Mouse (Mus musculus): ENCODE measurements around the gene Gipr. TPM values are rescaled to one million over a fixed set of nuclear protein-coding genes. Genes with fewer than 3 reads are reported as not detected.

The Gipr gene
- polyA plus RNA-seq, 2 experiments from 2014 or later: not detected

DNA sequence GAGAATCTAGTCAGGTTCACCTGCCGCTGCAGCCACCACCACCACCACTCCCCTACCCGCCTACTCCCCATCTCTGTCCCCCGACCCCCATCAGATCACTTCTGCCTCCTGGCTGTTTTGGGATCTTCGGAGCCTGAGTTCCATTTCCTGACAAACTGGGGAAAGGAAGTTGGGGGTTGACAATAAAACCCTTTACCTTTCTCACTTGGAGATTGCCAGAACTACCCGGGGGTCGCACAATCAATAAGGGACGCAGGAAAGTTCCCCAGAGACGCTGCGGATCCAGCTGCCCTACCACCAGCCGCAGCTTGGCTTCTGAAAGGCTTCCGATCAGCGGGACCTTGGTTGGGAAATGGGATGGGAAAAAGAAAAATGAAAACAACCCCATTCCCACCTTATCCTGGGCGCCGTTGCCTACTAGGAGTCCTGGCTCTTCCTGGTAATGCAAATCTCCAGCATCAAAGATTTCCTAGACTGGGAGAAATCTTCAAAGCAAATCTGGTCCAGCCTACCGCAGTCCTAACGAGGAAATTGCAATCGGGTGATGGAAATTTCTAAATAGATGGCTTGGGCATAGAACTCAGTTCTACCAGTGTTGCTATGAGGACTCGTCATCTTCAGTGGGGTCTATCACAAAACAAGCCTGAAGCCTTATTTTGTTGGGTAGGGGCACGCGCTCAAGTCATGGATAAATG is 17.6 kb downstream of the Gipr start:
- no peak for ATAC-seq

DNA sequence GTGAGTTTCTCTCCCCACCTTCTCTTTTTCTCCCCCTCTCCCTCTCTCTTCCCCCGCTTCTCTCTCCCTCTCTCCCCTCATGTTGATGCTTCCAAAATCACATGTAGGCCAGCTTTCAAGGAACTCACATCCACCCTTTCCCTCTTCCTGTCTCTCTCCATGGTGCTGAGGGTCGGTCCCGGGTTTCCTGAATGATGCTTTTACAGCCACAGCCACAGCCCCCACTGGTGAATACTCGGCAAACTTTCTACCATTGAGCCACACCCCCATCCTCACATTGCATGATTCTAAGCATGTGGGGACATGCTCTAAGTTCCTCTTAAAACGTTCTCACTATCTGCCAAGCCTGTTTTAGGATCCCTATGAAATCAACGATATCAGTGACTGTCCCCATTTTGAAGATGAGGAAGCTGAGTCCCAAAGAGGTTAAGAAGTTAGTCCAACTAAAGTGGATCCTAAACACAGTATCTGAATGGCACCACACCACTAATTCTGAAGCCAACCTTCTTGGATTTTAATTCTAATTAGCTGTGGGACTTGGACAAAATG is 18.4 kb downstream of the Gipr start:
- ATAC-seq: no peak

DNA sequence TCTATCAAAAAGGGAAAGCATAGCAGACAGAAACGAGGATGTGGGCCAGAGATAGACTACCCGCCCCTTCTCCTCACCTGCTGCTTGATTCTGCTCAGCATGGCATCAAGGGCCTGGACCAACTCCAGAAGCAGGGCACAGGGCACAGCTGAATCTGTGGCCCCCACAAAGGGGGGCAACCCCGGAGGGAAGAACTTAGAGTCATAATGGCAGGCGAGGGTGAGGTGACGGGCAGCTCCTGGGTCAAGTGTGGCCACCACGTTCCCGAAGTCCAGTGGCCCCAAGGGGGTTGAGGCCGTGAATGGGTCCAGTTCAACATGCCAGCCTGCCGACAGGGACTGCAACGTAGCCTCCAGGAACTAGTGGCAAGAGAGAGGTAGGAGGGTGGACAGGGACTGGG is 19.1 kb downstream of the Gipr start:
- ATAC-seq: no peak

DNA sequence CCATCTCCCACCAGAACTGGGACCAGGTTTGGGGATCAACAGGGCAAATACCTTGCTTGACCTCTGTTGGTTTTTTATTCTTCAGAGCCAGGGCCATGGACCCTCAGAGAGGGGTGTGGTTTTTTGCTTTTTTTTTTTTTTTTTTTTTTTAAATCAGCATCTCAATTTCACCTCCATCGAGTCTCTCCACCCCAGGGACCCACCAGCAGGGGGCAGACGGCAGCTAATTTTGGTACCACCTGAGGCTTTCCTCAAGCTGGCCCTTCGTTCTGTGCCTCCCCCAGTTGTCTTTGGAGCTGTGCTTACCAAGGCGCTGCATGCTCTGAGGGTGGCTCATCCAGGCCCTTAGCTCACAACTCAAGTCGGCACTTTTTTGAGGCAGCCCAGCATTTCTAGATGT is 28.5 kb downstream of the Gipr start:
- no peak for ATAC-seq

DNA sequence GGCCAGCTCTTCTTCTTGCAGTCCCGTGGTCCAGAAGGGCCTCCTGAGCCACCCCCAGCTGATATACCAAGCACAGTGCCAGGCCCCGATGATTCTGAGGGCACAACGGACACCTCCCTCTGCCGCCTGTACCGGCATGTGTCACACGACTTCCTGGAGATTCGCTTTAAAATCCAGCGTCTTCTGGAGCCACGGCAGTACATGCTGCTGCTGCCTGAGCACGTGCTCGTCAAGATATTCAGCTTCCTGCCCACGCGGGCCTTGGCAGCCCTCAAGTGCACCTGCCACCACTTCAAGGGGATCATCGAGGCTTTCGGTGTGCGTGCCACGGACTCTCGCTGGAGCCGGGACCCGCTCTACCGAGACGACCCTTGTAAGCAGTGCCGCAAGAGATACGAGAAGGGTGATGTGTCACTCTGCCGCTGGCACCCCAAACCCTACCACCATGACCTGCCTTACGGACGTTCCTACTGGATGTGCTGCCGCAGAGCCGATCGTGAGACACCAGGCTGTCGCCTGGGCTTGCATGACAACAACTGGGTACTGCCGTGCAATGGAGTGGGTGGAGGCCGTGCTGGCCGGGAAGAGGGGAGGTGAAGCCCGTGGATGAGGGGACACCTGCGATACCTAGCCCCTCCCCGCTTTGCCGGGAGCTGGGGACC is 29.1 kb downstream of the Gipr start:
- no peak for ATAC-seq

DNA sequence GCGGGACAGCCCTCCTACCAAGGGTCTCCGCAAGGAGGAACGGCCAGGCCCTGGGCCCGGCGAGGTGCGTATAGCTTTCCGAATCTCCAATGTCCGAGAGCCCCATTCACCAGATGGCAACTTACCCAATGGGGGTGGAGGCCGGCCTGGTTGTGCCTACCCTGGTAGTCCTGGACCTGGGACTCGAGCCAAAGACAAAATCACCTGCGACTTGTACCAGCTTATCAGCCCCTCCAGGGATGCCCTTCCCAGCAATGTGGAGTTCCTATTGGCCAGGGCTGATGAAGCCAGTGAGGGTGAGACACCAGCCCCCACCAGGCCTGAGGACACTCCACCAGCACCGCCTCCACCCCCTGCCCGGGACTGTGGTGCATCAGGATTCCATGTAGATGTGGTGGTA is 29.8 kb downstream of the Gipr start:
- no peak for ATAC-seq

DNA sequence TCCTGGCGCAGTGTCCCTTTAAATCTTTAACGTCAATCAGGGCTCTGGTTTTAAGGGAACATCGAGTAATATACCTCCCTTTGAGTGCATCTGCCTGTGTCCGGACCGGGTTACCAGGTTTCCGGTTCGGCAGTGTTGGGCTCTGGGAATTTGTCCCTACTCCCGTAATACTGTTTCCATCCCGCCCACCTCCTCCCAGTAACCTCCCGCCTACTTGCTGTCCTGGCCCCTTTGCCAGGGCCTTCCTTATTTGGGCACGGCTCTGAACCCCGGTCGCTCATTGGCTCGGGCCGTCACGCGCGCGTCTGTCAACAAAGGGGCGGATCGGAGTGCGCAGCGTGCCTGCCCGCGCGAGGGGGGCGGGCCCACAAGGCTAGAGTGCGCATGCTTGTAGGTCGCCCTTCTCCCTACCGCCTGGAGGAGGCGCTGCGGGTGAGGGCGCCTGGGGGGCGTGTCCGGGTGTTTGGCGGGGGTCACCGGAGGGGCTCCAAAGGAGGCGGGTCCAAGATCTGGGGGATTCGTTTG is 34.5 kb downstream of the Gipr start:
- peak; percentile 97 for ATAC-seq

DNA sequence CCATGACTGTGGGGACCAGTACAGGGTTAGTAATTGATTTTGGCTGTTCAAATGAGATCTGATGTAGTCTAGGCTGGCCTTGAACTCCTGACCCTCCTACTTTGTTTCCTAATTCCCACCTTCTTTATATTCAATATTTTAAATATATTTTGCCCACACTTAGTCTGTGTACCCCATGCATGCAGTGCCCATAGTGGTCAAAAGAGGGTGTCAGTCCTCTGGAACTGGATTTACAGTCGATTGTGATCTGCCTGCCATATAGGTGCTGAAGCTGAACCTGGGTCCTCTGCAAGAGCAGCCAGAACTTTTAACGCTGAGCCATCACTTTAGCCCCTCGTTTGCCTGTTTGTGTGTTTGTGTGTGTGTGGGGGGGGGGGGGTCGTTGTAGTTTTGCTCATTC is 35.3 kb downstream of the Gipr start:
- ATAC-seq: no peak

DNA sequence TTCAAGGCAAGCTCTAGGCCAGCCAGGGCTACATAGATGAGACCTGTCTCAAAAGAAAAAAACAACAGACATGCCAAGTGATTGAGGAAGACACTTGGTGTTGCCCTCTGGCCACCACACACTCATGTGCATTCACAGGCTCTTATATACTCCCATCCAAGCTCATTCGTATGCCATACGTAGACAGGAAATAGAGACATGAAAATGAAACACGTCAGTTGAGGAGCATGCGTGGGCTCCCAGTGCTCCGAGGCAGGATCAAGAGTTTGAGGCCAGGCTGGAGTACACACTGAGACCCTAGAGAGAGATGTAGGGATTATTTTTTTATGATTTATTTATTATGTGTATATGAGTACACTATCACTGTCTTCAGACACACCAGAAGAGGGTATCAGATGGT is 36.5 kb downstream of the Gipr start:
- ATAC-seq: peak; percentile 10

DNA sequence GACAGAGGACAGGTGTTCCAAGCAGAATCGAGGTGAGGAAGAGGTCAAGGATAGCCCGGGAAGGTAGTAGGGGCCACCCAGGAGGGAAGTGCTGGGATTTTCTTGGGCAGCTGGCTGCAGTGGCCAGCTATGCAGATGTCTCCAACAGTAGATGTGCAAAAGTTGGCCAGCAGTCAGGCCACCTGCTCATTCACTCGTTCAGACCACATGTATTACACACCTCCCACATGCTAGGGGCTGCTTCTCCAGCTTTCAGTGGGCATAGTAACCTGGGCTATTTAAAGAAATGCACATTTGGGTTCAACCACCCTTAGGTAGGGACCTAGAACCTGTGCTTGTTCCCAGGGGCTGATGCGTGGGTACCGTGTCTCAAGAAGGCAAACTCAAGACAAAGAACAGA is 38.2 kb downstream of the Gipr start:
- no peak for ATAC-seq

DNA sequence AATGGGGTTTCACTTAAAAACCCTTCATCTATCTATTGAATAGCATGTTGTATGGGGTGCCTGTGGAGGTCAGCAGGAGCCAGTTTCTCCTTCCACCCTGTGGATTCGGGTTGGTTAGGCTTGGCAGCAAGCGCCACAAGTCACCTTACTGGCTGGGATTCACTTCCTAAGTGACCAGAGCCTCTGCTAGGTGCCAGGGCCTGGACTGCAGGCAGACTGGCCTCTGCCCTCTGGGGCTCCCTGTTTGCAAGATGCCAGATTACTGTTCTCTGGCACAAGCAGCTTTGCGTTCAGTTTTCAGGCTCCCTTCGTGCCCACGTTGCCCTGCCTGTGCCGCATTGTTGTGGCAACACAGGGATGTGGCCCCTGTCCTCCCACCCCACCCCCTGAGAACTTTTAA is 41.2 kb downstream of the Gipr start:
- ATAC-seq: no peak

DNA sequence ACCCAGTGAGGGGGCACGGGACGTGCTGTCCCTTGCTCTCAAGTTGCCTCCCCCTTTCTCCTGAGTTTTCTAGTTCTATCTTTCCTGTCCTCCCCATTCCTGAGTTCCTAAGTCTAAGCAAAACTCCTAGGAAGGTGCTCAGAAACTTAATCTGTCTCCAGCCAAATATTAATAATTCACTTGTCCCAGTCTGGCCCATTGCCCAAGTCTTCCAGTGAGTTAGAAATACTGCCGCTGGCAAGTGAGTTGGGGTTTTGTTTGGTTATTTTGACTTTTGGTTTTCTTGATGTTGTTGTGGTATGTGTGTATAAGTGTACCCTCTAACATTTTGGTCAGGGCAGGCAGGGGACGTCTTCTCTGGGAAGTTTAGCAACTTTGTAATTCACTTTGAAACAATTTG is 44.2 kb downstream of the Gipr start:
- ATAC-seq: no peak

DNA sequence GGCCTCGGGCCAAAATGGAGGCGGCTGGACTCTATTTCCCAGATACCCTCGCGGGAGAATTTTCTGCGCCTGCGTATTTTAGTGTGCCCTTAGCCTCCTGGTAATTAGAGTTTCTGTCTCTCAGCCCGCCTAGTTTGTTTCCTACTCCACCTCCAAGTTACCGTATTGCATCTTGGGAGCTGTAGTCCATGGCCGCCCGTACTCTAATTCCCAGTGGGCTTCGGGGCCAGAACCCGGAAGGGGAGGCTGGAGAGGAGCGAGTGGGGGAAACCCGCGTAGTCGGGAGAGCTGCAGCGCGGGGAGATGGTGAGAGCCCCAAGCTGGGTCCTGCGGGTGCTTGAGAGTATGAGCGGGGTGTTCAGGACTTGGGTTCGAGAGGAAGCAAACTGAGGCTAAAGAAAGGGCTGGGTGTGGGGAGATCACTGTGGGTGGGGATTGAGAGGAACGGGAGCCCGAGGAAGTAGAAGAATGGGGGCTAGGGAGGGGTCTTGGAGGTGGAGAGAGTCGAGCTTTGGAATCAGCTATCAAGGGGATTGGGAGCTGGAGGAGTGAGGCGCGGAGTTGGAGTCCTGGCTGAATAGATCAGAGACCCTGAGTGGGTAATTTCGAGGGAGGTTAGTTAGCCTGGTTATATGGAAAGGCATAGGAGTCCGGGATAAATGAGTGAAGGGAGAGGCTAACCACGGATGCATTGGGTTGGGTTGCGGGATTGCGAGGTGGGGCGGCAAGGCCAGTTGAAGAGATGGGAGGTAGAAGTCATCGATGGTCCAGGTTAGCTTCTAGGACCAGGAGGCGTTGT is 46.1 kb downstream of the Gipr start, which contains the start of gene Fbxo46:
Gene Fbxo46 (plus strand): TSS at position 229 of the 799 bp plus-strand sequence.
- peak; percentile 99 for ATAC-seq

DNA sequence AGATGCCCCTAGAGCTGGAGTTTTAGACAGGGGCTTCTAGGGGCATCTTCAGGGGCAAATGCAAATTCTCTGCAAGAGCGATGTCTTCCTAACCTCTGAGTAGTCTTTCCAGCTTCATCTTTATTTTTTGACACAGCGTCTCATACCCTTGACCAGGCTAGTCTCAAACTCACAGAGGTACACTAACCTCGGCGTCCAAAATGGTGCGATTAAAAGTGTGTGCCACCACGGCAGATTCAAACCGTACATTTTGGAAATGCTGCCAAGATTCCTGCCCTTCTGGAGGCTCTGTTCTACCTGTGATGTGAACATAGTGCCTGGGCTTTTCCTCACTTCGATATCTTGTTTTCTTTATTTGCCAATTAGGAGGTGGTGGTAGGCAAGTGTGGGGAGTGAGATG is 46.8 kb downstream of the Gipr start:
- ATAC-seq: no peak

DNA sequence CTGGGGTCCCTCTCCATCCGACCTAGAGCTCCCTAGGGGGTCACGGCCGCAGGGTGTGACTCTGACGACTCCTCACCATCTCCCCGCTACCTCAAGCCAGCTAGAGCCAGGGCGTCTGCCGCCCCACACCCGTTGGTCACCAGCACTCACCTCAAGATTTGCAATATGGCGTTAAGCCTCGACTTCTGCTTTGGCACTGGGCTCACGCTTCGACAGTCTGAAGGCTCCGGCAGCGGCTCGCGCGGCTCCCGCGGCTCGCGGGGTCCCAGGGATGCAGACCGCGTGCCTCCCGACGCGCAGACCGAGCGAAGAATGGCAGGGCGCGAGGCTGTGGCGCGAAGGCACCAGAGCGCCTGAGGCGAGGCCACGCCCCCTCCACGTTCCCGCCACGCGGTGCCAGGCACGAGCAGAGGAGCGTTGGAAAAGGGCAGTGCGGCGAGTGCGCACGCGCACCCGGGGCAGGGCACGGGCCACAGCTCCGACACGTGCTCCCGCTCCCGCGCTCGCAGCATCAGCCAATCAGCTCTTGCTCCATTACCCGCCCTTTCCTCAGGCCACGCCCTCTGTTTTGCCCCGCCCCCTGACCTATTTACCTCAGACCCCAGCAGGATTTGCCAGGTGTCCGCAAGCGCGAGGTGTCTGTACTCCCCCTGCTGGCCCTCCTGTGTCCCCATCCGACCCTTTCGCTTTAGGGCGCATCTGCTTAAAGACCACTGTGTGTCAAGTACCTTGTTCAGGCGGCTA is 47.7 kb downstream of the Gipr start, which contains the start of gene Gm4969:
Gene Gm4969 (minus strand): TSS at position 341 of the 744 bp plus-strand sequence.
- ATAC-seq: no peak

DNA sequence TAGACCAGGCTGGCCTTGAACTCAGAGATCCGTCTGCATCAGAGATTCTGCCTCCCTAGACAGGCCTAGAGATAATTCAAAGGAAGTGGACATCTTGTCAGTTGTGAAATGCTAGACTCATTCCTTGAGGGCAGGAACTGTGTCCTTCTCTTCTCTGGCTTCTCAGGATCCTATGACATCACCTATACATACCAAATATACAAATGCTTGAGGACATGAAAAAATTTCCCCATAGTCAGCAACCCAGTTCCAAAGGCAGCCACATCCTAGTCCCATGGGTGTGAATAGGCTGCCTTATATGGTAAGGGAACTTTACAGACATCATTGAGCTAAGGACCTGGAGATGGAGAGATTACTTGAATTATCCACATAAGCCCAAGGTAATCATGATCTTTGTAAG is 56.4 kb downstream of the Gipr start:
- ATAC-seq: no peak

DNA sequence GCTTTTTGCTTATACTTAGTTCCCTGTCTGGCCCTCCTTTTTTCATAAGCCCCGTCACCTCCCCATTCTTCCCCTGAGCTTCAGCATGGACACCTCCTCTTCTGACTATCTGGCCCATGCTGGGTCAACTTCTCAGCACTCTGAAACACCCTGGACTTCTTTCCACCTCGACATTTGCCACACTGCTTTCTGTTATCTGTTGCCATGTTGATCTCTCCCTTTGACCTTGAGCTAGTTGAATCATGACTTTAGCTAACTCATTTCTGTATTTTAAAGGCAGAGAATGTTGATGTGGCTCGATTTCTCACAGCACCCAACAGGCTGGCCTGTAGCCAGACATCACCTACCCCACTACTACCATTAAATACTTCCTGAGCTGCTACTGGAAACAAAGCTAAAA is 58.5 kb downstream of the Gipr start:
- no peak for ATAC-seq

Other genes starting within 250 kb of the Gipr start
- not detected for gene Nova2, start 240.2 kb downstream of the Gipr start, polyA plus RNA-seq (2017; shearing (Covaris generic))
- under 1 TPM in 1 of 2 experiments, not detected in 1; 0.31 TPM for gene Nanos2, start 178.7 kb downstream of the Gipr start, polyA plus RNA-seq (2017; shearing (Covaris generic))
- 1 to 10 TPM; 2.2 to 2.8 TPM for gene Mypop, start 174.9 kb downstream of the Gipr start, polyA plus RNA-seq (2017; shearing (Covaris generic))
- 1 to 10 TPM; 2.0 to 3.0 TPM for gene Irf2bp1, start 162.1 kb downstream of the Gipr start, polyA plus RNA-seq (2017; shearing (Covaris generic))
- gene Foxa3, start 142.6 kb downstream of the Gipr start, polyA plus RNA-seq (2017; shearing (Covaris generic)): under 1 TPM in 1 of 2 experiments, not detected in 1; 0.16 TPM
- 10 to 100 TPM in 1 of 2 experiments, 1 to 10 TPM in 1; 10.0 to 10.3 TPM for gene Sympk, start 141.8 kb downstream of the Gipr start, polyA plus RNA-seq (2017; shearing (Covaris generic))
- not detected for gene Rsph6a, start 111.4 kb downstream of the Gipr start, polyA plus RNA-seq (2017; shearing (Covaris generic))
- gene Dmwd, start 89.9 kb downstream of the Gipr start, polyA plus RNA-seq (2017; shearing (Covaris generic)): not detected
- not detected for gene Dmpk, start 82.3 kb downstream of the Gipr start, polyA plus RNA-seq (2017; shearing (Covaris generic))
- gene Six5, start 71.5 kb downstream of the Gipr start, polyA plus RNA-seq (2017; shearing (Covaris generic)): under 1 TPM in 1 of 2 experiments, not detected in 1; 0.25 TPM
- not detected for gene Gm4969, start 47.8 kb downstream of the Gipr start, polyA plus RNA-seq (2017; shearing (Covaris generic))
- gene Fbxo46, start 46.3 kb downstream of the Gipr start, polyA plus RNA-seq (2017; shearing (Covaris generic)): 10 to 100 TPM; 17.1 to 17.7 TPM
- 10 to 100 TPM in 1 of 2 experiments, 1 to 10 TPM in 1; 8.9 to 11.6 TPM for gene Qpctl, start 16.8 kb downstream of the Gipr start, polyA plus RNA-seq (2017; shearing (Covaris generic))
- gene Snrpd2, start 16.4 kb downstream of the Gipr start, polyA plus RNA-seq (2017; shearing (Covaris generic)): 10 to 100 TPM; 85.2 to 96.5 TPM
- gene Eml2, start 10.3 kb upstream of the Gipr start, polyA plus RNA-seq (2017; shearing (Covaris generic)): 10 to 100 TPM in 1 of 2 experiments, 1 to 10 TPM in 1; 5.2 to 16.9 TPM
- gene Gpr4, start 46.4 kb upstream of the Gipr start, polyA plus RNA-seq (2017; shearing (Covaris generic)): under 1 TPM in 1 of 2 experiments, not detected in 1; 0.30 TPM
- gene Opa3, start 62.2 kb upstream of the Gipr start, polyA plus RNA-seq (2017; shearing (Covaris generic)): 10 to 100 TPM; 16.6 to 16.9 TPM
- gene Vasp, start 105.7 kb upstream of the Gipr start, polyA plus RNA-seq (2017; shearing (Covaris generic)): 100 to 1,000 TPM in 1 of 2 experiments, 10 to 100 TPM in 1; 96.0 to 113 TPM
- gene Ppm1n, start 113.9 kb upstream of the Gipr start, polyA plus RNA-seq (2017; shearing (Covaris generic)): 1 to 10 TPM; 1.1 to 1.2 TPM
- gene Rtn2, start 116.5 kb upstream of the Gipr start, polyA plus RNA-seq (2017; shearing (Covaris generic)): not detected
- gene Fosb, start 143.9 kb upstream of the Gipr start, polyA plus RNA-seq (2017; shearing (Covaris generic)): 1 to 10 TPM in 1 of 2 experiments, under 1 TPM in 1; 0.79 to 1.1 TPM
- 10 to 100 TPM; 61.1 to 72.3 TPM for gene Ercc1, start 178.7 kb upstream of the Gipr start, polyA plus RNA-seq (2017; shearing (Covaris generic))
- 10 to 100 TPM; 19.4 to 20.2 TPM for gene Cd3eap, start 193.4 kb upstream of the Gipr start, polyA plus RNA-seq (2017; shearing (Covaris generic))
- gene Ppp1r13l, start 193.6 kb upstream of the Gipr start, polyA plus RNA-seq (2017; shearing (Covaris generic)): under 1 TPM in 1 of 2 experiments, not detected in 1; 0.17 TPM
- gene Ercc2, start 215.9 kb upstream of the Gipr start, polyA plus RNA-seq (2017; shearing (Covaris generic)): 10 to 100 TPM in 1 of 2 experiments, 1 to 10 TPM in 1; 4.7 to 10.8 TPM
- 1 to 10 TPM; 3.1 to 6.0 TPM for gene Klc3, start 238.0 kb upstream of the Gipr start, polyA plus RNA-seq (2017; shearing (Covaris generic))
- under 1 TPM in 1 of 2 experiments, not detected in 1; 0.34 TPM for gene Ckm, start 238.6 kb upstream of the Gipr start, polyA plus RNA-seq (2017; shearing (Covaris generic))